Mouse (Mus musculus): ENCODE results near the gene Nat8f5.
"Not testable (repeated sequence)": the region's sequence is repeated elsewhere in the genome, so short reads cannot be mapped to it uniquely, and the experiment has no call there.

Gene Nat8f5

GRCm38 (mm10) chr6:85820837-85821236 lies at the start of gene Nat8f5, which contains the start of gene Nat8f6:
Gene Nat8f5, minus strand, starts transcription at chr6:85820972.
Gene Nat8f6, minus strand, starts transcription at chr6:85820954.
- DNase-seq (ENCODE audit: low spot score) = no peak

GRCm38 (mm10) chr6:85869006-85869405 lies 48.2 kb upstream of the Nat8f5 start, which contains the start of gene Nat8f2:
Gene Nat8f2, minus strand, starts transcription at chr6:85869158.
- DNase-seq (ENCODE audit: low spot score) = not testable (repeated sequence)

GRCm38 (mm10) chr6:85867726-85868690 lies 47.2 kb upstream of the Nat8f5 start:
- DNase-seq (ENCODE audit: low spot score) = no peak

GRCm38 (mm10) chr6:85866995-85867394 lies 46.2 kb upstream of the Nat8f5 start:
- DNase-seq (ENCODE audit: low spot score) = not testable (repeated sequence)

- not testable (repeated sequence) for DNase-seq (ENCODE audit: low spot score)
These were observed 45.4 kb upstream of the Nat8f5 start for GRCm38 (mm10) chr6:85866166-85866565.

GRCm38 (mm10) chr6:85864900-85865639 lies 44.3 kb upstream of the Nat8f5 start:
- DNase-seq (ENCODE audit: low spot score) = not testable (repeated sequence)

- DNase-seq (ENCODE audit: low spot score) = no peak
These were observed 43.1 kb upstream of the Nat8f5 start for GRCm38 (mm10) chr6:85863840-85864239.

GRCm38 (mm10) chr6:85863136-85863535 lies 42.4 kb upstream of the Nat8f5 start:
- DNase-seq (ENCODE audit: low spot score) = no peak

- no peak for DNase-seq (ENCODE audit: low spot score)
These were observed 41.8 kb upstream of the Nat8f5 start for GRCm38 (mm10) chr6:85862565-85862964.

- no peak for DNase-seq (ENCODE audit: low spot score)
These were observed 40.5 kb upstream of the Nat8f5 start for GRCm38 (mm10) chr6:85861247-85861646.

- DNase-seq (ENCODE audit: low spot score) = no peak
These were observed 35.5 kb upstream of the Nat8f5 start for GRCm38 (mm10) chr6:85856194-85856678.

- no peak for DNase-seq (ENCODE audit: low spot score)
These were observed 32.7 kb upstream of the Nat8f5 start for GRCm38 (mm10) chr6:85853481-85853880.

- peak; percentile 39 for DNase-seq (ENCODE audit: low spot score)
These were observed 30.4 kb upstream of the Nat8f5 start for GRCm38 (mm10) chr6:85851062-85851773.

- no peak for DNase-seq (ENCODE audit: low spot score)
These were observed 28.5 kb upstream of the Nat8f5 start for GRCm38 (mm10) chr6:85849240-85849639.

GRCm38 (mm10) chr6:85848140-85848539 lies 27.4 kb upstream of the Nat8f5 start:
- no peak for DNase-seq (ENCODE audit: low spot score)

GRCm38 (mm10) chr6:85846921-85847320 lies 26.1 kb upstream of the Nat8f5 start:
- DNase-seq (ENCODE audit: low spot score) = no peak

GRCm38 (mm10) chr6:85843677-85844458 lies 23.1 kb upstream of the Nat8f5 start:
- DNase-seq (ENCODE audit: low spot score) = not testable (repeated sequence)

- no peak for DNase-seq (ENCODE audit: low spot score)
These were observed 19.2 kb upstream of the Nat8f5 start for GRCm38 (mm10) chr6:85839982-85840381.

- no peak for DNase-seq (ENCODE audit: low spot score)
These were observed 17.9 kb upstream of the Nat8f5 start for GRCm38 (mm10) chr6:85838674-85839073.

GRCm38 (mm10) chr6:85837307-85837706 lies 16.5 kb upstream of the Nat8f5 start:
- peak; percentile 17 for DNase-seq (ENCODE audit: low spot score)

- DNase-seq (ENCODE audit: low spot score) = not testable (repeated sequence)
These were observed 16.1 kb upstream of the Nat8f5 start for GRCm38 (mm10) chr6:85836827-85837226.
